Mouse (Mus musculus) kidney, adult 2 months (tissue): ENCODE measurements around the gene Eme2.

ENCODE experiments used
- CTCF ChIP-seq: fragments of 200-500 bp; conservative IDR thresholded peaks from 2 replicates; pipeline ENCODE4 v1.5.1; 2011; ENCODE audit warnings: low read depth, mild to moderate bottlenecking, control low read depth, low read length, moderate library complexity, mixed read lengths; ENCODE audit not compliant: insufficient read depth, insufficient read length
- POLR2A ChIP-seq: fragments of 200-500 bp; IDR thresholded peaks from one replicate; pipeline ENCODE4 v1.6.1; 2011; ENCODE audit warnings: low read depth, low read length, control low read depth

DNA sequence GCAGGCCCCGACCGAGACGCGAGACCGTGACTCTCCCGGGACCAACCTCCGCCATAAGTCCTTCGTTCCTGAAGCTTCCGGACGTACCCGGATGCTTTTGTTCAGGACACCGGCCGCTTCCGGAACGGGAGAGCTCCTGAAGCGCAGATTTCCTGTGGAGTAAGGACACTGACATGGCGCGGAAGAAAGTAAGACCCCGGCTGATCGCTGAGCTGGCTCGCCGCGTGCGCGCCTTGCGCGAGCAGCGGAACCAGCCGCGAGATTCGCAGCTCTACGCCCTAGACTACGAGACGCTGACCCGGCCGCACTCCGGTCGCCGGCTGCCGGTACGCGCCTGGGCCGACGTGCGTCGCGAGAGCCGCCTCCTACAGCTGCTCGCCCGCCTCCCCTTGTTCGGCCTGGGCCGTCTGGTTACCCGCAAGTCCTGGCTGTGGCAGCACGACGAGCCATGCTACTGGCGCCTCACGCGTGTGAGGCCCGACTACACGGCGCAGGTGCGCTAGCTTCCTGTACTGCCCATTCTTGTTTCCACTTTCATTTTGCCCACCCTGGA is at the start of gene Eme2, which contains the start of gene Mrps34:
- peak; percentile 66 for TF ChIP-seq POLR2A
- no peak for TF ChIP-seq CTCF
